Mouse (Mus musculus) CH12.LX (cell line): ENCODE measurements around the gene Sept5. TPM values are rescaled to one million over a fixed set of nuclear protein-coding genes. Genes with fewer than 3 reads are reported as not detected.

Source experiments
- DNase-seq: peaks from one replicate; pipeline ENCODE4 v3.0.0-alpha.2; 2013; ENCODE audit errors: extremely low read depth
- H3K27ac ChIP-seq: 2 replicates; pipeline ENCODE4 v1.5.1; 2012; ENCODE audit warnings: low read depth, mild to moderate bottlenecking, control low read depth, moderate library complexity; ENCODE audit not compliant: insufficient read depth
- H3K27me3 ChIP-seq: replicated peaks from 2 replicates; pipeline ENCODE3; 2012; ENCODE audit warnings: inconsistent platforms
- H3K36me3 ChIP-seq, 2 experiments: replicated peaks in 1 of 2; 2 replicates each; pipeline versions ENCODE3 to v1.6.1; 2012; ENCODE audit warnings: inconsistent platforms in 1 of 2, low read length in 1 of 2, mild to moderate bottlenecking in 1 of 2, mixed read lengths in 1 of 2, moderate library complexity in 1 of 2; ENCODE audit not compliant: control insufficient read depth in 1 of 2, insufficient read depth in 1 of 2
- H3K4me1 ChIP-seq, 2 experiments: 2 replicates each; pipeline ENCODE4 v1.6.1; 2012; ENCODE audit warnings: inconsistent platforms in 1 of 2, moderate library complexity in 1 of 2; ENCODE audit not compliant: insufficient read depth in 2 of 2, control insufficient read depth in 1 of 2
- H3K4me2 ChIP-seq: 2 replicates; pipeline ENCODE4 v1.6.1; 2012; ENCODE audit warnings: low read depth, mild to moderate bottlenecking, control low read depth; ENCODE audit not compliant: poor library complexity, insufficient read depth, severe bottlenecking
- H3K4me3 ChIP-seq, 3 experiments: fragments of 150-350 bp in 1 of 3; sonication (generic) in 1 of 3; replicated peaks in 1 of 3; 2 replicates each; pipeline versions ENCODE3 to v1.5.1; 2011 to 2012; ENCODE audit warnings: low read depth in 2 of 3, low read length in 2 of 3, mild to moderate bottlenecking in 2 of 3, moderate library complexity in 2 of 3, control low read depth in 1 of 3, improper control_type of control experiment in 1 of 3, inconsistent platforms in 1 of 3, mixed read lengths in 1 of 3; ENCODE audit not compliant: poor library complexity in 1 of 3
- H3K79me2 ChIP-seq: replicated peaks from 2 replicates; pipeline ENCODE4 v1.6.1; 2012; ENCODE audit warnings: mild to moderate bottlenecking, moderate library complexity; ENCODE audit not compliant: control insufficient read depth, poor library complexity, insufficient read depth, severe bottlenecking; ENCODE audit errors: extremely low read depth
- H3K9ac ChIP-seq: 2 replicates; pipeline ENCODE4 v1.6.1; 2012; ENCODE audit warnings: low read depth, mild to moderate bottlenecking, control low read depth, moderate library complexity; ENCODE audit not compliant: insufficient read depth
- H3K9me3 ChIP-seq: replicated peaks from 2 replicates; pipeline ENCODE3; 2012; ENCODE audit warnings: low read length, inconsistent platforms, mixed read lengths
- CTCF ChIP-seq, 2 experiments: IDR thresholded peaks in 1 of 2; conservative IDR thresholded peaks in 1 of 2; 2 replicates each; pipeline ENCODE4 v1.5.1; 2011 to 2012; ENCODE audit warnings: low read depth in 2 of 2, low read length in 2 of 2, improper control_type of control experiment in 1 of 2, inconsistent platforms in 1 of 2, mild to moderate bottlenecking in 1 of 2, moderate library complexity in 1 of 2
- E2F4 ChIP-seq: IDR thresholded peaks from 2 replicates; pipeline ENCODE4 v1.6.1; 2011; ENCODE audit warnings: low read depth, low read length, improper control_type of control experiment; ENCODE audit not compliant: insufficient replicate concordance
- ELF1 ChIP-seq: IDR thresholded peaks from 2 replicates; pipeline ENCODE4 v1.6.1; 2014; ENCODE audit warnings: low read depth, mild to moderate bottlenecking, inconsistent platforms, low read length, improper control_type of control experiment
- GABPA ChIP-seq: IDR thresholded peaks from 2 replicates; pipeline ENCODE4 v1.6.1; 2012; ENCODE audit warnings: low read depth, low read length, improper control_type of control experiment, inconsistent platforms; ENCODE audit not compliant: insufficient replicate concordance
- IRF4 ChIP-seq: IDR thresholded peaks from 2 replicates; pipeline ENCODE4 v1.6.1; 2014; ENCODE audit warnings: low read depth, mild to moderate bottlenecking, inconsistent platforms, low read length, improper control_type of control experiment
- KAT2A ChIP-seq: IDR thresholded peaks from 2 replicates; pipeline ENCODE4 v1.6.1; 2012; ENCODE audit warnings: low read length, improper control_type of control experiment, inconsistent platforms; ENCODE audit not compliant: insufficient replicate concordance
- MAX ChIP-seq: IDR thresholded peaks from 2 replicates; pipeline ENCODE4 v1.6.1; 2011; ENCODE audit warnings: low read length, improper control_type of control experiment
- MYC ChIP-seq: IDR thresholded peaks from 2 replicates; pipeline ENCODE4 v1.6.1; 2011; ENCODE audit warnings: low read depth, mild to moderate bottlenecking, improper control_type of control experiment, low read length
- NRF1 ChIP-seq: IDR thresholded peaks from 2 replicates; pipeline ENCODE4 v1.6.1; 2014; ENCODE audit warnings: low read depth, mild to moderate bottlenecking, inconsistent platforms, low read length, improper control_type of control experiment, moderate library complexity
- PAX5 ChIP-seq: IDR thresholded peaks from 2 replicates; pipeline ENCODE4 v1.6.1; 2012; ENCODE audit warnings: low read length, inconsistent platforms, mixed read lengths
- POLR2A ChIP-seq: IDR thresholded peaks from 2 replicates; pipeline ENCODE4 v1.6.1; 2011; ENCODE audit warnings: low read depth, mild to moderate bottlenecking, improper control_type of control experiment, low read length
- POLR2AphosphoS2 ChIP-seq: IDR thresholded peaks from 2 replicates; pipeline ENCODE4 v1.6.1; 2011; ENCODE audit warnings: low read depth, low read length, improper control_type of control experiment
- RCOR1 ChIP-seq: conservative IDR thresholded peaks from 2 replicates; pipeline ENCODE4 v1.6.1; 2012; ENCODE audit warnings: low read depth, mild to moderate bottlenecking, inconsistent platforms, low read length, improper control_type of control experiment
- SMC3 ChIP-seq: IDR thresholded peaks from 2 replicates; pipeline ENCODE4 v1.6.1; 2011; ENCODE audit warnings: low read depth, low read length, improper control_type of control experiment
- TBP ChIP-seq: conservative IDR thresholded peaks from 2 replicates; pipeline ENCODE4 v1.6.1; 2011; ENCODE audit warnings: low read depth, low read length, improper control_type of control experiment
- USF1 ChIP-seq: IDR thresholded peaks from 2 replicates; pipeline ENCODE4 v1.6.1; 2014; ENCODE audit warnings: low read depth, mild to moderate bottlenecking, inconsistent platforms, low read length, improper control_type of control experiment
- USF2 ChIP-seq: conservative IDR thresholded peaks from 2 replicates; pipeline ENCODE4 v1.6.1; 2011; ENCODE audit warnings: low read depth, low read length, improper control_type of control experiment
- ZC3H11A ChIP-seq: IDR thresholded peaks from 2 replicates; pipeline ENCODE4 v1.6.1; 2012; ENCODE audit warnings: low read depth, mild to moderate bottlenecking, inconsistent platforms, low read length, improper control_type of control experiment
- ZKSCAN1 ChIP-seq: IDR thresholded peaks from 2 replicates; pipeline ENCODE4 v1.6.1; 2012; ENCODE audit warnings: low read depth, inconsistent platforms, low read length, improper control_type of control experiment, borderline replicate concordance
- dilution Hi-C: fragments of 300-500 bp; cut with MboI; formaldehyde crosslinking; loops from 2 replicates; pipeline ENCODE4 v1.14.3; 2020; ENCODE audit warnings: low sequenced_read_pairs; ENCODE audit not compliant: extremely low pct_unique_long_range_greater_than_20kb, extremely low pct_ligation_motif_present
- in situ Hi-C: fragments of 300-500 bp; cut with MboI; formaldehyde crosslinking; loops from 3 replicates; pipeline ENCODE4 v1.14.3; 2019; ENCODE audit warnings: low sequenced_read_pairs, low pct_ligation_motif_present, low pct_unique_long_range_greater_than_20kb, mixed read lengths
- polyA plus RNA-seq: library from polyadenylated mRNA; unstranded; fragments of >175 nt; gene quantifications from 2 replicates; pipeline ENCODE4 v1.2.1, GENCODE M21; 2012; ENCODE audit warnings: low read depth; ENCODE audit not compliant: insufficient read length
- total RNA-seq, 2 experiments: library from RNA; depleted of rRNA; stranded (reverse); fragments of 300-350 nt in 1 of 2; fragments of >200 nt in 1 of 2; gene quantifications; 2 replicates each; pipeline ENCODE4 v1.2.3; 2012 to 2014

The Sept5 gene
- total and polyA plus RNA-seq, 3 experiments = 0.56 to 3.9 (median 0.63) TPM

DNA sequence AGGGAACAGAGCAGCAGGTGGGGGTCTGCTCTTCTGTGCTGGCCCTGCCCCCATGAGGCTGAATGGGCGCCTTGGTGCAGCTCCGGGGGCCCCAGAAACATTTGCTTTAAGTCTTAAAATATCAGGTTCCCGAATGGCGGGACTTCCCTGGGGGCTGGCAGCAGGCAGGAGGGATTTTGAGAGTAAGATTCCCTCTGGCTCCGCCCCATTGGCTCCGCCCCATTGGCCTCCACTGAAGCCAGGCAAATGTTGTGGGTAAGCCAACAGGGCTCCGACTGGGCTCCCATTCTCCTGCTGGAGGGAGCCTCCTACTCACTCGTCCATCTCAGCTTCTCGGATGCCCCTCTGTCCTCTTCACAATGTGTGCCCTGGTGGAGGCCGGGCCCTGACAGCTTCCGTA lies 21.5 kb downstream of the Sept5 start:
- in situ Hi-C loops = no loop called here
- Histone ChIP-seq H3K79me2 (no peaks in the 10 kb centered on the region), H3K36me3 (no peaks in the 10 kb centered on the region), H3K4me1 (peaks cover 8 to 29% of the 10 kb centered on the region in 2 experiments), H3K27ac (no peak overlapping the region), H3K4me3 (no peak overlapping the region), H3K9ac (no peak overlapping the region), H3K27me3 (peaks cover 24% of the 10 kb centered on the region), H3K4me2 (peak overlapping the region; percentile 39; the same call in 1 of the 2 replicates), H3K9me3 (no peaks in the 10 kb centered on the region)
- DNase-seq = peak; percentile 60
- dilution Hi-C loops = no loop called here
- TF ChIP-seq POLR2A (no peak), KAT2A (no peak), MYC (no peak), RCOR1 (no peak), MAX (no peak), SMC3 (no peak)

DNA sequence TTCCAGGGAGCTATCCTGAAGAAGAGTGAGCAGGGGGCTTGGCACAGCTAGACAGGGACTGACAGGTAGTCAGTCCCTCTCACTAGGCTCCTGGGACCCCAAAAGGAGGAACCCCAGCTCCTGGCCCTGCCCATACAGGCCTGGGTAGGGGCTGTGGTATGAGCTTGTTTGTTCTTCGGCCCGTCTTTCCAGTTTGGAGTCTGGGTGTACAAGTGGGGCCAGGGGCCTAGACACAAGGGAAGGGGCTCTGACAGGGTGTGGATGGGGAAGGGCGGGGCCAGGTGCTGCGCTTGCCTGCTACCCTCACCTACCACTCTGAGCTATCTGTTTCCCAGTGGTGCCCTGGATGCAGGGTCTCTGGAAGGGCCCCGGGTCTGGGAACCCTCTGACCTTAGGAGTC lies 24.0 kb downstream of the Sept5 start:
- no peak overlapping the region for H3K27ac ChIP-seq

GRCm38 (mm10) chr16:18604267-18604701 lies 25.5 kb downstream of the Sept5 start:
- no peak overlapping the region for H3K4me2 ChIP-seq
- TF ChIP-seq ZKSCAN1 (no peak), ZC3H11A (no peak), NRF1 (no peak), POLR2AphosphoS2 (no peak), PAX5 (no peak), ELF1 (no peak), RCOR1 (no peak), CTCF (conservative IDR thresholded peaks at IDR 0.05 in 1 of 2, IDR thresholded peaks at IDR 0.05 in 1 of 2; ENCODE audit: low read depth in 2 of 2, low read length in 2 of 2) (no peak), IRF4 (no peak), TBP (no peak), GABPA (no peak), USF1 (no peak), KAT2A (no peak), USF2 (no peak)
- TF ChIP-seq, all 38 proteins: peak for 0
- H3K79me2 ChIP-seq = no peaks in the 10 kb centered on the region
- H3K9me3 ChIP-seq = no peaks in the 10 kb centered on the region
- H3K27ac ChIP-seq = no peak overlapping the region
- H3K36me3 ChIP-seq = no peaks in the 10 kb centered on the region
- dilution Hi-C loops = no loop called here
- in situ Hi-C loops = loop anchor here (5.0 kb wide), 1 partner anchor 102 kb away; no protein-coding TSS in a partner anchor
- no peak for DNase-seq
- H3K4me1 ChIP-seq = peaks cover 8 to 28% of the 10 kb centered on the region in 2 experiments
- H3K27me3 ChIP-seq = peaks cover 14% of the 10 kb centered on the region
- H3K4me3 ChIP-seq = no peak overlapping the region
- H3K9ac ChIP-seq = no peak overlapping the region

More for the DNA sequence above, 24.0 kb downstream of the Sept5 start:
- Histone ChIP-seq H3K27me3 (peaks cover 21% of the 10 kb centered on the region), H3K79me2 (no peaks in the 10 kb centered on the region), H3K9me3 (no peaks in the 10 kb centered on the region), H3K4me1 (peaks cover 8 to 29% of the 10 kb centered on the region in 2 experiments), H3K4me3 (no peak overlapping the region), H3K4me2 (no peak overlapping the region)
- no peak for DNase-seq
- in situ Hi-C loops = no loop called here
- TF ChIP-seq E2F4 = no peak
- TF ChIP-seq, all 38 proteins: peak for 0
- Histone ChIP-seq H3K36me3 (no peaks in the 10 kb centered on the region), H3K9ac (no peak overlapping the region)
- dilution Hi-C loops = no loop called here
